Mouse (Mus musculus): ENCODE data around the gene Slit3.

DNA sequence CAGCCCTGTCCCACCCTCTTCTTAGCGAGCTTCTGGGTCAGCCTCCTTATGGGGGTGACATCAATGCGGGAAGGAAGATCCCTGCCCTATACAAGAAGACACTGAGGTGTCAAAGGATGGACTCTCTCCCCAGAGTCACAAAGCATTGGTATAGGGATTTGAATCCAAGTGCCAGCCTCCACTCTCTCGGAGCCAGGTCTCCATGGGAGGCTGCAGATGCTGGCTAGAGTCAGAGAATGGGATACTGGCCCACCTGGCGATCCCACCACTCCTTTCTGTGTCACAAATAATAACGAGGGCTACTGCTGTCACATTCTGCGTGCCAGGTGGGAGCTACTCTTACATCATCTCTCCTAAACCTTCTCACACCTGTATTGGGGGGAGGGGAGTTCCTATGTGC, 549.2 kb downstream of the Slit3 start:
- TF ChIP-seq CTCF (conservative IDR thresholded peaks at IDR 0.05; ENCODE audit: low read length) (no peak), NANOG (IDR thresholded peaks at IDR 0.05; ENCODE audit: borderline replicate concordance, low read length) (no peak), POU5F1 (IDR thresholded peaks at IDR 0.05; ENCODE audit: borderline replicate concordance, low read length) (no peak)

Measured in E14TG2a.4 (cell line).